Mouse (Mus musculus): ENCODE data around the gene Rpia.

GRCm38 (mm10) chr6:70796940-70797339 is 4.9 kb upstream of the Rpia start:
- TF ChIP-seq CTCF (IDR thresholded peaks at IDR 0.05; ENCODE audit: extremely low read depth, insufficient read depth, low read length), result no peak
- TF ChIP-seq POLR2A (IDR thresholded peaks at IDR 0.05; ENCODE audit: extremely low read depth, insufficient read depth, low read length), result no peak
